Mouse (Mus musculus): ENCODE results near the gene Usp6nl.

GRCm38 (mm10) chr2:6442302-6442701 is 119.8 kb downstream of the Usp6nl start:
- TF ChIP-seq CTCF (IDR thresholded peaks at IDR 0.05; ENCODE audit: borderline replicate concordance, extremely low read depth, insufficient read depth, insufficient read length), result no peak
- TF ChIP-seq POLR2A (IDR thresholded peaks at IDR 0.05; ENCODE audit: borderline replicate concordance, extremely low read depth, insufficient read depth, insufficient read length, poor library complexity, severe bottlenecking), result no peak
